ENCODE assay signal across 7 mouse cellular contexts in the genomic region with DNA sequence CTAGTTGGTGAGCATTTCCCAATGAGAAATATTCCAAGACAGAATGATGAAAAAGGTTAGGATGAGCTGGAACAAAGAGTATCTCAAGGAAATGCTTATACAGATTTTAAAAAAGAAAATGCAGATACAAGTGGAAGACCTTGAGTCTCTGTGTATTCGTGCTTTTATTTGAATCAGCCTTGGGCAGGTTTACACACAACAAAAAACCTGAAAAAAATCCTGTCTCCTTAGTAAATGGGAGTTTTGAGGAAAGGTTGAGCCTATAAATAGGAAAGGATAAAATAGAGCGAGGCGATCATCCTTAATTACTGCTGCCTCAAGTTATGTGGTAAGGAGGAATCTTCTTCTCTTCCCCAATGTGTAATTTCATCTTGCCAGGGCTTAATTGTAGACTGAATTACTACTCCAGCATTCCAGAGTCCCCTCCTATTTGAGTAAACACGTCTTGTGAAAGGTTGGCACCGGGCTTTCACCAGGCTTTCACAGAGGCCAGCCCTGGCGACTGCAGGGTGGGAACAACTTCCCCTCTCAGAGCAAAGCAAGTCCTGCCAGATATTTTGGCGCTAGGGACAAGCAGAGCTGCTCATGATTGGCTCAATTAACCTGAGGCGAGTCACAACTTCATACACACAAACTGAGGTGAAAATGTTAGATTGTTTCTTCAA. TPM values are rescaled to one million over a fixed set of nuclear protein-coding genes. Genes with fewer than 3 reads are reported as not detected.
DNase-seq lines count a peak whose midpoint lies in the region; ATAC-seq lines count a peak whose summit lies in the region.

No protein-coding gene starts in this region.

- ATAC-seq in heart, embryonic 12.5 days (ENCODE audit: insufficient number of reproducible peaks, low FRiP score): no peak
- no peak for ATAC-seq in liver, embryonic 13.5 days (ENCODE audit: low read depth)
- no peak for ATAC-seq in neural tube, embryonic 14.5 days (ENCODE audit: low read depth)

- H3K9ac ChIP-seq in heart, embryonic 12.5 days: no peak overlapping the region
- H3K9ac ChIP-seq in liver, embryonic 13.5 days: peak overlapping the region; percentile 52; the same call in 1 of the 2 replicates
- no peak overlapping the region; the same call in 1 of the 2 replicates for H3K9ac ChIP-seq in neural tube, embryonic 14.5 days (replicated peaks; ENCODE audit: low read depth, low read length)

- no peaks in the 10 kb centered on the region for H3K9me3 ChIP-seq in heart, embryonic 12.5 days (replicated peaks)
- no peaks in the 10 kb centered on the region for H3K9me3 ChIP-seq in liver, embryonic 13.5 days (replicated peaks)
- no peaks in the 10 kb centered on the region for H3K9me3 ChIP-seq in neural tube, embryonic 14.5 days (ENCODE audit: control insufficient read depth, low read length)

- H3K4me3 ChIP-seq in heart, embryonic 12.5 days: no peak overlapping the region
- peak overlapping the region; percentile 85; the same call in 1 of the 2 replicates for H3K4me3 ChIP-seq in liver, embryonic 13.5 days (replicated peaks)
- peak overlapping the region; percentile 9; the same call in 1 of the 2 replicates for H3K4me3 ChIP-seq in neural tube, embryonic 14.5 days (ENCODE audit: low read depth, low read length)

- peaks cover 5% of the 10 kb centered on the region for H3K4me1 ChIP-seq in heart, embryonic 12.5 days (replicated peaks)
- peaks cover 41% of the 10 kb centered on the region for H3K4me1 ChIP-seq in liver, embryonic 13.5 days (replicated peaks)
- peaks cover 8% of the 10 kb centered on the region; the same call in 1 of the 2 replicates for H3K4me1 ChIP-seq in neural tube, embryonic 14.5 days (ENCODE audit: control insufficient read depth, insufficient read depth, low read length)

- peak; percentile 45 to 53 for DNase-seq in layer of hippocampus, postnatal 10 days (ENCODE audit: low spot score in 2 of 2)
- no peak for DNase-seq in layer of hippocampus, adult 9-10 months (ENCODE audit: low spot score)
- DNase-seq in cerebellum, adult 9-11 months: peak; percentile 72
- DNase-seq in liver, embryonic 13.5 days: no peak
- no peak for DNase-seq in ovary, postnatal 14 days (ENCODE audit: low spot score)

- H3K36me3 ChIP-seq in heart, embryonic 12.5 days: peaks cover 18% of the 10 kb centered on the region
- peaks cover 18% of the 10 kb centered on the region for H3K36me3 ChIP-seq in liver, embryonic 13.5 days
- peaks cover 5% of the 10 kb centered on the region; the same call in 1 of the 2 replicates for H3K36me3 ChIP-seq in neural tube, embryonic 14.5 days (ENCODE audit: control insufficient read depth, insufficient read depth, low read length)

- no peaks in the 10 kb centered on the region for H3K27me3 ChIP-seq in heart, embryonic 12.5 days (replicated peaks)
- H3K27me3 ChIP-seq in liver, embryonic 13.5 days: no peaks in the 10 kb centered on the region
- no peaks in the 10 kb centered on the region for H3K27me3 ChIP-seq in neural tube, embryonic 14.5 days (ENCODE audit: control insufficient read depth, insufficient read depth, low read length)

- H3K27ac ChIP-seq in heart, embryonic 12.5 days (ENCODE audit: poor library complexity, severe bottlenecking): peak overlapping the region; percentile 62
- peak overlapping the region; percentile 73 for H3K27ac ChIP-seq in liver, embryonic 13.5 days
- H3K27ac ChIP-seq in neural tube, embryonic 14.5 days (ENCODE audit: low read depth, low read length): peak overlapping the region; percentile 94

- WGBS in heart, embryonic 12.5 days: 39% methylated on average over 8 of the region's 8 CpGs
- 38% methylated on average over 8 of the region's 8 CpGs for WGBS in liver, embryonic 13.5 days (ENCODE audit: insufficient replicate concordance)
- WGBS in neural tube, embryonic 14.5 days: 33% methylated on average over 8 of the region's 8 CpGs

- no peak overlapping the region for H3K4me2 ChIP-seq in heart, embryonic 12.5 days
- peak overlapping the region; percentile 28 for H3K4me2 ChIP-seq in liver, embryonic 13.5 days
- peak overlapping the region; percentile 98 for H3K4me2 ChIP-seq in neural tube, embryonic 14.5 days (ENCODE audit: low read depth, low read length)

RNA-seq across cellular contexts. Expression of gene Tob2, which starts 2.0 kb away (rescaled TPM):
- 10 to 100 TPM; 25.2 to 31.9 TPM for total RNA-seq in layer of hippocampus, postnatal 10 days (2021)
- polyA plus RNA-seq in heart, embryonic 12.5 days (2016; fragmentation: Nextera tagmentation; extraction: Ambion mirVana): 14.6 and 14.7 TPM in 2 replicates
- 9.0 and 11.9 TPM in 2 replicates for polyA plus RNA-seq in liver, embryonic 13.5 days (2015; fragmentation: Nextera tagmentation; extraction: Ambion mirVana)
- 12.4 and 13.4 TPM in 2 replicates for polyA plus RNA-seq in neural tube, embryonic 14.5 days (2014; fragmentation: Nextera tagmentation; extraction: Ambion mirVana)

RNA-seq across cellular contexts. Expression of gene Phf5a, which starts 11.1 kb away (rescaled TPM):
- 10 to 100 TPM; 44.9 to 49.2 TPM for total RNA-seq in layer of hippocampus, postnatal 10 days (2021)
- 88.9 and 89.3 TPM in 2 replicates for polyA plus RNA-seq in heart, embryonic 12.5 days (2016; fragmentation: Nextera tagmentation; extraction: Ambion mirVana)
- 132 and 139 TPM in 2 replicates for polyA plus RNA-seq in liver, embryonic 13.5 days (2015; fragmentation: Nextera tagmentation; extraction: Ambion mirVana)
- 129 and 138 TPM in 2 replicates for polyA plus RNA-seq in neural tube, embryonic 14.5 days (2014; fragmentation: Nextera tagmentation; extraction: Ambion mirVana)

RNA-seq across cellular contexts. Expression of gene Aco2, which starts 11.5 kb away (rescaled TPM):
- 100 to 1,000 TPM; 396 to 417 TPM for total RNA-seq in layer of hippocampus, postnatal 10 days (2021)
- 497 and 519 TPM in 2 replicates for polyA plus RNA-seq in heart, embryonic 12.5 days (2016; fragmentation: Nextera tagmentation; extraction: Ambion mirVana)
- 105 and 122 TPM in 2 replicates for polyA plus RNA-seq in liver, embryonic 13.5 days (2015; fragmentation: Nextera tagmentation; extraction: Ambion mirVana)
- 278 and 281 TPM in 2 replicates for polyA plus RNA-seq in neural tube, embryonic 14.5 days (2014; fragmentation: Nextera tagmentation; extraction: Ambion mirVana)

RNA-seq across cellular contexts. Expression of gene Tef, which starts 58.4 kb away (rescaled TPM):
- total RNA-seq in layer of hippocampus, postnatal 10 days (2021): 100 to 1,000 TPM; 125 to 148 TPM
- 26.0 and 27.8 TPM in 2 replicates for polyA plus RNA-seq in heart, embryonic 12.5 days (2016; fragmentation: Nextera tagmentation; extraction: Ambion mirVana)
- polyA plus RNA-seq in liver, embryonic 13.5 days (2015; fragmentation: Nextera tagmentation; extraction: Ambion mirVana): 4.5 and 5.9 TPM in 2 replicates
- polyA plus RNA-seq in neural tube, embryonic 14.5 days (2014; fragmentation: Nextera tagmentation; extraction: Ambion mirVana): 17.9 and 19.3 TPM in 2 replicates

Comparison
In these comparisons a context has a peak if more than half of its experiments do, and no peak if none do; other contexts are left out.
1. DNase-seq: peak in layer of hippocampus, postnatal 10 days (2 of 2) and cerebellum, adult 9-11 months (single experiment); none in layer of hippocampus, adult 9-10 months (single experiment), liver, embryonic 13.5 days (single experiment) and ovary, postnatal 14 days (single experiment).
2. Peak in every context shown above with its lines, with median percentiles within 50 percentile points of each other: H3K27ac ChIP-seq.